Mouse (Mus musculus) erythroblast, embryonic 14.5 days (primary cell): ENCODE measurements around the gene Ddx18.

Experiments used
- GATA1 ChIP-seq: IDR thresholded peaks from 2 replicates; pipeline ENCODE4 v1.6.1; 2012; ENCODE audit warnings: low read length, inconsistent platforms, mixed read lengths
- TAL1 ChIP-seq: IDR thresholded peaks from 3 replicates; pipeline ENCODE4 v1.6.1; 2012; ENCODE audit warnings: low read length, inconsistent platforms, mixed read lengths

- TF ChIP-seq TAL1: no peak
- TF ChIP-seq GATA1: no peak
Observed at GRCm38 (mm10) chr1:121598421-121598820, 30.6 kb upstream of the Ddx18 start.
